Mouse (Mus musculus) lung, postnatal 4 days (tissue): ENCODE data around the gene Cd300ld2.
"Not testable (repeated sequence)": the region's sequence is repeated elsewhere in the genome, so short reads cannot be mapped to it uniquely, and the experiment has no call there.

ENCODE experiments used
- DNase-seq, 2 experiments: peaks; one replicate each; pipeline ENCODE4 v3.0.0; 2021

The Cd300ld2 gene

DNA sequence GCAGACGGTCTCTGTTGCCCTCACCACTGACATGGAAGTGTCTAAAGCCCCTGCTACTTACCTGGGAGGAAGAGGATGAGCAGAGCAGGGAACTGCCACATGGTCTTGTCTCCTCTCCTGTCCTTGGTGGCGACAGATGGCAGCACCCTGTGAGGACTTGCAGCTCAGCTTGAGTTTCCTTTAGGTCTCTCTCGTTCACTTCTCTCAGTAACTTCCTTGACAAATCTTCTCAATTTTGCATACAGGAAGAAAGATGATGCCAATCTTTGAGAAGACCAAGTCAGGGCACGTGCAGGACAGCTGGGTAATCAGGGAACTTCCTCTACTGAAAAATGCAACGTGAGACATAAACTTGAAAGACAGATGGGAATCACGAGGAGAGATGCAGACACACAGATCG is at the start of gene Cd300ld2:
TSS of gene Cd300ld2 (minus strand) at position 101 of the 400 bp plus-strand sequence.
- DNase-seq: not testable (repeated sequence)

DNA sequence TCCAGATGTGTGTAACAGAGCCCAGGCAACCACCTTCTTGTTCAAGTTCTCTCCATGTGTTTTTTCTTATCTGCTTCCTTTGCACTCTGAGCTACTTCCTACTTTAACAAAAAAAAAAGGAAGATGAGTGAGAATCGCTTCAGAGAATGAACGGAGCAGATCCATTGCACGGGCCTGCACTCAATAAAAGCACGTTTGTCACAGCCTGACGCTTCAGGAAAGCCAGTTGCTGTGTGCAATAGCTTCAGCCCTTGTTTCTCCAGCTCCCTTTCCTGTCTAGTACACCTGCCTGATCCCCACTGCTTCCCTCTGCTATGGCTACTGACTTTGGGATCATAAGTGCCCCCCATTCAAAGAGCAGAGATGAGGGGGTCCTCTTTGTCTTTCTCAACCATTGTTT is 46.1 kb upstream of the Cd300ld2 start, which contains the start of gene Cd300e:
TSS of gene Cd300e (minus strand) at position 101 of the 400 bp plus-strand sequence.
- DNase-seq: no peak

DNA sequence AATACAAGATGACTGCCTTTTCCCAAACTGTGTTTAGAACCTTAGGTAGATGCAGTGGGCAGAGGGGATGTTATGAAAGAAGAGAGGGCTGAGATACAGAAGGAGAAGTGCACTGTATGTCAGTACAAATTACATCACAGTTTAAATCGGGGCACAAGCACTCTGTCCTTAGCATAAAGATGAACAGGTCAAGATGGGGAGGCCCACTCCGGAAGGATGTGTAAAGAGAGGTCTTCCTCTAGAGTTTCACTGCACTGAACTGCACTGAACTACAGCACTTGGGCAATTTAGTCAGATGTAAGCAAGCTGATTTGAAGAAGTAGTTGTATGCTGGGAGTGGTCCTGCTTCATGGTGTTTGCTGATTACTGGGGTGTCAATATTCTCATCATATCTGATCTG is 43.8 kb upstream of the Cd300ld2 start:
- no peak for DNase-seq

DNA sequence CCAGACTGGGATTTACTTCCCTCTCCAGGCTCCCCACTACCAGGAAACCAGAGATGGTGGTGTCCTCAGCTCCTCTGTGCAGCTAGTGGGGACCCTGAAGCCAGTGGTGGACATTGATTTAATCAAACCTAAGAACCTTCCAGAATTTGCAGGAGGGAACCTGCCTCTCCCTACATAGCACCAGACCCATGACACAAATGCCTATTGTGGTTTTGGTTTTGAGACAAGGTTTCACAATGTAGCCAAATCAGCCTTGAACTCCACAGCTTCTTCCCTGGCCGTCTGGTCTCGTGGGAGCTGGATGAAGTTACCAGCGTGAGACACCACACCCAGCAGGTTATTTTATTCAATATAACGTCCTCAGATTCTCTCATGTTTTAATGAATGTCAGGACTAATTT is 42.7 kb upstream of the Cd300ld2 start:
- DNase-seq: no peak

DNA sequence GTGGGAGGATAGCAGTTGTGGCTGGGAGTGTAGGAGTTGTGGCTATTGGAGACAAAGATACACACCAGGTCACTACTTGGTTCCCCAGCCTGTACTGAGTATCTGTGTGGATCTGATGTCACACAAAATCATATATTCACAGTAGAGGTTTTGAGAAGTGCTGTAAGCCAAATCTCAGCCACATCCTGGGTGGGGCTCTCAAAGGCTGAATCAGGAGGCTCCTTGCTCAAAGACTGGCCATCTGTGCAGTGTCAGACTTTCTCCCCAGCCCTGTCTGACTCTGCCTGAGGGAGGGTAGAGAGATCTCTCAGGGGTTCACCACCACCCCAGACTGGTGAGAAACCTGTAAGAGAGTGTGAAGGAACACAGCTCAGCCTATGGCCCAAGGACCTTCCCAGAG is 38.5 kb upstream of the Cd300ld2 start:
- DNase-seq: no peak

DNA sequence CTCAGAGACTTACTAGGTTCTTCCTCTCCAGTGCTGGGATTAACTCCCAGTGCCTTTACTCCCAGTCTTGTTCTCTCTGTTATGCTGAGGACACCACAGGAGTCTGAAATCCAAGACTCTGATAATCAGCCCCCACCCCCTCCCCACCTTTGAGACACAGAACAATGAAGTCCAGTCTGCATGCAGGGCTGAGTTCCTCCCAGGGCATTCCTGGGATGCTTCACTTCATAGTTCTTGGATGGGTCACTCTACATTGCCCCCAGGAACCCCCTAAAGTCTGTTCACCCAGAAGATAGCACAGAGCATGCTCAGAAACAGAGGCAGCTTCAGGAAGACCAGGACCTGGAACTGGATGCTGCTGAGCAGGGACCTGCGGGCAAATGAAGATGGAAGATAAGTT is 37.0 kb upstream of the Cd300ld2 start:
- DNase-seq: no peak

DNA sequence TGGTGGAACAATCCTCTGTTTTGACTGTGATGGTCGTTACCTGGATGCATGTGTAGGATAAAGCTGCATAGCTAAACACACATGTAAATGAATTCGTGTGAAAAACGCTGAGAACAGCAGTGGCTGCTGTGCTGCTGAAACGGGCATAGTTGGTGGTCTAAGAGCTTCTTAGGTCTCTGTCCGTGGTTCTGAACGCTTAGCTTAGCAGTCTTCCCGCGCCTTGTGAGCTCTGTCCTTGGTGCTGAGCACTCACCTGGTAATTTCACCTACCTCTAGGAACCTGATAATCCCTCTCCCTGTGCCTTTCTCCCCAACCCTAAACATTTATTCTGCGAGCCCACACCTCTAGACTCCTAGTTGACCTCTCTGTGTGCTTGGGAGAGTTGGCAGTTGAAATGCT is 36.2 kb upstream of the Cd300ld2 start:
- peak in 1 of 2 experiments; percentile 49 for DNase-seq

DNA sequence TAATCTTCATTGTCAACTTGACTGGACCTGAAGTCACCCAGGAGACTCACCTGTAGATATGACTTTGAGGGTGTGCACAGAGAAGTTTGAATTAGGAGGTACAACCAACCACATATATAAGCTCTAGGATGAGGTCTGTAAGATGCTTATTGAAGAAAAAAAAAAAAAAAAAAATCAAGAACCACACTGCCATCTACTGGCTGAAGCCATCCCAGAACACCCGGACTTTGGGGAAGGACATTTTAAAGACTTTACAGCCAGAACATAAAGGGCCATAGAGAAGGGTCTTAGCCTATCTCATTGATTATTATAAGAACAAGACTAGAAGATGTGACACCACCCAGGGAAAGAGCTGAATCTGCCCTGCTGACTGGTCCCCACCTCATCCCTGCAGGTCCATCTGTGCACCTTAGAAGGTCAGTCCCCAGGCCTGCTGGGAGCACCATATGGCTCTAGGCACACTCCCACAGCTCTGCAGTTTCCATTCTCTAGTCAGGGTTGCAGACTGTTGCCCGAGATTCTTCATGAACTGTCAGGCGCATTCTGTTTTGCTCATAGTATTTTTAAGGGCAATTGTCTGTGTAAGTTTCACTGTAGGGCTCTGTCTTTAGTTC is 33.4 kb upstream of the Cd300ld2 start:
- no peak for DNase-seq

DNA sequence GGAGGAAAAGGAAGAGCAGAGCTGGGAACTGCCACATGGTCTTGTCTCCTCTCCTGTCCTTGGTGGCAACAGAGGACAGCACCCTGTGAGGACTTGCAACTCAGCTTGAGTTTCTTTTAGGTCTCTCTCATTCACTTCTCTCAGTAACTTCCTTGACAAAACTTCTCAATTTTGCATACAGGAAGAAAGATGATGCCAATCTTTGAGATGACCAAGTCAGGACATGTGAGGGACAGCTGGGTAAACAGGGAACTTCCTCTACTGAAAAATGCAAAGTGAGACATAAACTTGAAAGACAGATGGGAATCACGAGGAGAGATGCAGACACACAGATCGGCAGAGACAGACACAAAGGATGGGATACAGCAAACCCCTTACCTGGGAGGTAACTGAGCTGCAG is 32.3 kb upstream of the Cd300ld2 start, which contains the start of gene Cd300ld3:
TSS of gene Cd300ld3 (minus strand) at position 151 of the 400 bp plus-strand sequence.
- DNase-seq: peak in 1 of 2 experiments; percentile 2

DNA sequence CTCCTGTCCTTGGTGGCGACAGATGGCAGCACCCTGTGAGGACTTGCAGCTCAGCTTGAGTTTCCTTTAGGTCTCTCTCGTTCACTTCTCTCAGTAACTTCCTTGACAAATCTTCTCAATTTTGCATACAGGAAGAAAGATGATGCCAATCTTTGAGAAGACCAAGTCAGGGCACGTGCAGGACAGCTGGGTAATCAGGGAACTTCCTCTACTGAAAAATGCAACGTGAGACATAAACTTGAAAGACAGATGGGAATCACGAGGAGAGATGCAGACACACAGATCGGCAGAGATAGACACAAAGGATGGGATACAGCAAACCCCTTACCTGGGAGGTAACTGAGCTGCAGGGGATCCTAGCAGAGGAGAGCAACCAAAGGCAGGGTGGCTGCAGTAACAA is 21.7 kb upstream of the Cd300ld2 start, which contains the start of gene Cd300ld5:
TSS of gene Cd300ld5 (minus strand) at position 101 of the 400 bp plus-strand sequence.
- DNase-seq: not testable (repeated sequence)

DNA sequence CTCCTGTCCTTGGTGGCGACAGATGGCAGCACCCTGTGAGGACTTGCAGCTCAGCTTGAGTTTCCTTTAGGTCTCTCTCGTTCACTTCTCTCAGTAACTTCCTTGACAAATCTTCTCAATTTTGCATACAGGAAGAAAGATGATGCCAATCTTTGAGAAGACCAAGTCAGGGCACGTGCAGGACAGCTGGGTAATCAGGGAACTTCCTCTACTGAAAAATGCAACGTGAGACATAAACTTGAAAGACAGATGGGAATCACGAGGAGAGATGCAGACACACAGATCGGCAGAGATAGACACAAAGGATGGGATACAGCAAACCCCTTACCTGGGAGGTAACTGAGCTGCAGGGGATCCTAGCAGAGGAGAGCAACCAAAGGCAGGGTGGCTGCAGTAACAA is 10.9 kb upstream of the Cd300ld2 start, which contains the start of gene Cd300ld4:
TSS of gene Cd300ld4 (minus strand) at position 101 of the 400 bp plus-strand sequence.
- not testable (repeated sequence) for DNase-seq

DNA sequence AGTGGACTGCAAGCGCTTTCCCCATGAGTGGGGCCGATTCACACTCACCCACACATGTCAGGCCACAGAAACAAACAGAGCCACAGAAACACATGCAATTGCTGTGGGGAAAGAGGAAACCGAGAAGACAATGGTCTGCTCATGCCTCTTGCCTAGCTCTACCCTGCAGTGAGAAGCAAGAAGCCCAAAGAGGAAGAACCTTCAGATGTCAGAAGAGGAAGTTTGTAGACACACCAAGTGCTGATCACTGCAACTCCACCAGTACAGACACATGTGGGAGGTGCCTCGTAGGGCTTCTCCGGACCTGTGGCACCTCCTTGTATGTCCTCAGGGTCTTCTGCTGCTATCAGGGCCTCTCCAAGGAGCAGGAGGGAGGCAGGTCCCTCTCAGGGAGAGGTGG is 11.9 kb downstream of the Cd300ld2 start:
- DNase-seq: peak; percentile 18 to 22

DNA sequence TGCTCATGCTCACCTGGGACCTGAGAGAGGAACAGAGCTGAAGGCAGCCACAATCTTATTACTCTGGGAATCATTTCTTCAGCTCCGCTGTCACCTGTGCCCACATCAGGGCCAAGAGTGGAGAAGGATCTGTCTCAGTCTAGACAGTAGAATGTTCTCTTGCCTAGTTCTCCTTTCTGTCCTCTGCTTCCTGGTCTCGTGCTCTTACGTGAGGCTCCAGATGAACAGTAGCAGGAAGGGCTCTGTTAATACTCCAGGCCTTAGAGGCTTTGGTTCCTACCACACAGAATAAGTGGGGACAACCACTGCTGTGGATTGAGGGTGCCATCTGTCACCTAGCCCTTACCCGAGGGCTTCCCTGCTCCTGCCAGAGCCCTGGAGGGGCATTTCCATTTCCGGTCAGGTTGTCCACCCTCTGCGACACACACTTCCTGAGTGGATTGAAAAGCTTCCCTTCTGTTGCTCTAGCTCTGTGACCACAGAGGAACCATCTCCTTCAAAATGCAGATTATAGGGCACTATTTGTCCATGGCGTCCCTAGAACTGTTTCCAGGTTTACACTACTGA is 14.4 kb downstream of the Cd300ld2 start, which contains the start of gene Cd300c2:
TSS of gene Cd300c2 (minus strand) at position 407 of the 567 bp plus-strand sequence.
- peak in 1 of 2 experiments; percentile 21 for DNase-seq

DNA sequence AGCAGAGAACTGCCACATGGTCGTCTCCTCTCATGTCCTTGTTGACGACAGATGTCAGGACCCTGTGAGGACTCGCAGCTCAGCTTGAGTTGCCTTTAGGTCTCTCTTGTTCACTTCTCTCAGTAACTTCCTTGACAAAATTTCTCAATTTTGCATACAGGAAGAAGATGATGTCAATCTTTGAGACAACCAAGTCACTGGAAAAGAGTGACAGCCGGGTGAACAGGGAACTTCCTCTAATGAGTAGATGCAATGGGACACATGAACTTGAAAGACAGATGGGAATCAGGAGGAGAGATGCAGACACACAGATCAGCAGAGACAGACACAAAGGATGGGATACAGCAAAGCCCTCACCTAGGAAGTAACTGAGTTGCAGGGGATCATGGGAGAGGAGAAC is 26.2 kb downstream of the Cd300ld2 start, which contains the start of gene Cd300ld:
TSS of gene Cd300ld (minus strand) at position 130 of the 400 bp plus-strand sequence.
- DNase-seq: no peak

DNA sequence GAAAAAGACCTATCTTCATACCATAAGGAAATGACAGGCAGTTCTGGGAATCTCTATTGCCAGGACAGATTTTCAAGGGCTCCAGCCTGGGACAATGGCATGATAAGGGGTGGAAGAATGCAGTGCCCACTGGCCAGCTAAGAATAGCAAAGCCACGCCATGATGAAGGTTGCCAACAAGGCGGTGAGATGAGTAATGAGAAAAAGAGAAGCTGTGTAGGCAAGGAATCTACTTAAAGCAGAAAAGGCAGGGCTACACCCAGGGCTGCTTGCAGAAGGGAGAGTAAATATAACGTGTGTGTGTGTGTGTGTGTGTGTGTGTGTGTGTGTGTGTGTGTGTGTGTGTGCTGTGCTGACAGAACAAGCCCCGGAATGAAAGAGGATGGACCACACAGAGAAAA is 34.1 kb downstream of the Cd300ld2 start:
- no peak for DNase-seq

DNA sequence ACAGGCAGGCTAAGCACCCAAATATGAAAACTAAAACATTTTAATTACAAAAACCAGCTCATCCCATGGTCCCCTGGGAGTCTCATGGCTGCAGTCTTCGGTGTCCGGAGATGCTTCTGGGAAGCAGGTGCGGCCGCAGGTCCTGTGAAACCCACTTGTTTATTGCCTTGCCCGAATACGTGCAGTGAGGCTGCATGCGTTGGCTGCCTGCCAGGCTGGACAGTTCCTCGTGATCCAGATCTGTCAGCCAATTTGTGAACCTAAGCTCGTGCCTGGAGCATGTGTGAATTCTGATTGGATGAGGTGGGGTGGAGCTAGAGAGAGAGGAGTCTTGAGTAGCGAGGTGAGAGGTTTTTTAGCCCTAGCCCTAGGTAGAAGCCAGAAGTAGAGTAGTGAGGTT is 43.3 kb downstream of the Cd300ld2 start:
- no peak for DNase-seq

DNA sequence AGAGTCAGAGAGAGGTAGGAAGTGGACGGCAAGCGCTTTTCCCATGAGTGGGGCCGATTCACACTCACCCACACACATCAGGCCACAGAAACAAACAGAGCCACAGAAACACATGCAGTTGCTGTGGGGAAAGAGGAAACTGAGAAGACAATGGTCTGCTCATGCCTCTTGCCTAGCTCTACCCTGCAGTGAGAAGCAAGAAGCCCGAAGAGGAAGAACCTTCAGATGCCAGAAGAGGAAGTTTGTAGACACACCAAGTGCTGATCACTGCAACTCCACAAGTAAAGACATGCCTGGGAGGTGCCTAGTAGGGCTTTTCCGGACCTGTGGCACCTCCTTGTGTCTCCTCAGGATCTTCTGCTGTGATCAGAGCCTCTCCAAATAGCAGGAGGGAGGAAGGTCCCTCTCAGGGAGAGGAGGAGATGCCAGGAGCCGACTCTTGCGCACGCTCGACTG is 47.2 kb downstream of the Cd300ld2 start, which contains the start of gene Cd300c:
TSS of gene Cd300c (minus strand) at position 406 of the 456 bp plus-strand sequence.
- DNase-seq: peak; percentile 17 to 26

DNA sequence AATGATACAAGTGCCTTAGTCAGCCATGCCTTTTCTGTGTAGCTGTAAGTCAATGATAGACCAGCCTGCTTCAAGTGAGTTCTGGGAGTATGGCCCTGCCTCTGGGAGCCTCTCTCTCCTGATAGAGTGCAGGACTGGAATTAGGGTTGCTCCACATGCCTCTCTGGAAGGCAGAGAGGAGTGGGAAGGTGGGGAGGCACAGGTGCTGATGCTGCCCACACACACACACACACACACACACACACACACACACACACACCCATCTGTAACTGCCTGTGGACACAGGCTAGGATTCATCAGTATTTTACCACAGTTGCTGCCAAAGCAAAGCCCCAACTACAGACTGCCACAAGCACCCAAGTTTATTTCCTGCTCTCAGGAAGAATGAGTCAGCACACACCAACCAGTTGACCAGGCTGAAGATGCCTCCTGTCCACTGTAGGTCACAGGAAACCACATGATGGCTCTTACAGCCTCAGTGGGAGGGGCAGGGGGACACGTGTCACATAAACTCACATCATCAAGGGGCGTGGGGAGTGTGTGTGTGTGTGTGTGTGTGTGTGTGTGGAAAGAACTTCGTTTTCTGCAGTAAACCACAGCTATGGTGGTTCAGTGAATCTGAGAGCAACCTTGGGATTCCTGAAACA is 50.7 kb downstream of the Cd300ld2 start:
- peak in 1 of 2 experiments; percentile 27 for DNase-seq

DNA sequence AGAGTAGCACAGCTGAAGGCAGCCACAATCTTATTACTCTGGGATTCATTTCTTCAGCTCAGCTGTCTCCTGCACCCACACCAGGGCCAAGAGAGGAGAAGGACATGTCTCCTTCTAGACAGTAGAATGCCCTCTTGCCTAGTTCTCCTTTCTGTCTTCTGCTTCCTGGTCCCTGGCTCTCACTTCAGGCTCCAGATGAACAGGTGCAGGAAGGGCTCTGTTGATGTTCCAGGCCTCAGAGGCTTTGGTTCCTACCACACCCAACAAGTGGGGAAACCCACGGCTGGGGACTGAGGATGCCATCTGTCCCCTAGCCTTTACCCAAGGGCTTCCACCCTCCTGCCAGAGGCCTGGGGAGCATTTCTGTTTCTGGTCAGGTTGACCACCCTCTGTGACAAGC is 55.6 kb downstream of the Cd300ld2 start:
- DNase-seq: no peak
